Mouse (Mus musculus) adrenal gland (tissue): ENCODE measurements around the gene Gm21985.

Experiments used
- intact Hi-C: fragments of 180-260 bp; cut with DNase I; formaldehyde crosslinking; loops from one replicate; pipeline ENCODE4 v1.15.1; 2025

The Gm21985 gene

GRCm38 (mm10) chr2:112318227-112318626 lies 52.1 kb downstream of the Gm21985 start:
- intact Hi-C loops, result no loop called here

- intact Hi-C loops, result no loop called here
Measured at GRCm38 (mm10) chr2:112318905-112319304, 52.8 kb downstream of the Gm21985 start.

- intact Hi-C loops, result no loop called here
Measured at GRCm38 (mm10) chr2:112328069-112328777, 62.1 kb downstream of the Gm21985 start.

- intact Hi-C loops, result loop anchor here (10.0 kb wide), 1 partner anchor 67 kb away; the partner anchor contains the start of genes Gm21985, Nop10 and Slc12a6
Measured at GRCm38 (mm10) chr2:112332051-112332898, 66.2 kb downstream of the Gm21985 start.

- intact Hi-C loops, result loop anchor here (10.0 kb wide), 1 partner anchor 72 kb away; the partner anchor contains the start of genes Gm21985, Nop10 and Slc12a6
Measured at GRCm38 (mm10) chr2:112337211-112337610, 71.1 kb downstream of the Gm21985 start.

- intact Hi-C loops, result loop anchor here (10.0 kb wide), 2 partner anchors 75 to 145 kb away; partner anchors contain the start of genes Gm21985, Nop10 and Slc12a6
Measured at GRCm38 (mm10) chr2:112339736-112340135, 73.6 kb downstream of the Gm21985 start.

GRCm38 (mm10) chr2:112341117-112341516 lies 75.0 kb downstream of the Gm21985 start:
- intact Hi-C loops, result loop anchor here (10.0 kb wide), 1 partner anchor 146 kb away; no protein-coding TSS in a partner anchor

- intact Hi-C loops, result loop anchor here (10.0 kb wide), 1 partner anchor 153 kb away; no protein-coding TSS in a partner anchor
Measured at GRCm38 (mm10) chr2:112348246-112348645, 82.1 kb downstream of the Gm21985 start.

- intact Hi-C loops, result no loop called here
Measured at GRCm38 (mm10) chr2:112353685-112354455, 87.8 kb downstream of the Gm21985 start.

GRCm38 (mm10) chr2:112359611-112360010 lies 93.5 kb downstream of the Gm21985 start:
- intact Hi-C loops, result no loop called here

- intact Hi-C loops, result no loop called here
Measured at GRCm38 (mm10) chr2:112360012-112360780, 94.1 kb downstream of the Gm21985 start.

GRCm38 (mm10) chr2:112360781-112361169 lies 94.7 kb downstream of the Gm21985 start:
- intact Hi-C loops, result no loop called here

GRCm38 (mm10) chr2:112367222-112367621 lies 101.1 kb downstream of the Gm21985 start:
- intact Hi-C loops, result no loop called here

GRCm38 (mm10) chr2:112367726-112368673 lies 101.9 kb downstream of the Gm21985 start, which contains the start of gene Emc4:
Emc4 (minus strand) TSS chr2:112368027.
- intact Hi-C loops, result no loop called here

GRCm38 (mm10) chr2:112369941-112370340 lies 103.8 kb downstream of the Gm21985 start:
- intact Hi-C loops, result no loop called here

GRCm38 (mm10) chr2:112373141-112373540 lies 107.0 kb downstream of the Gm21985 start:
- intact Hi-C loops, result no loop called here

- intact Hi-C loops, result loop anchor here (5.0 kb wide), 1 partner anchor 83 kb away; no protein-coding TSS in a partner anchor
Measured at GRCm38 (mm10) chr2:112374610-112375009, 108.5 kb downstream of the Gm21985 start.

- intact Hi-C loops, result loop anchor here (2.0 to 5.0 kb wide), 2 partner anchors 78 to 102 kb away; partner anchors contain the start of gene Chrm5
Measured at GRCm38 (mm10) chr2:112378973-112379898, 113.1 kb downstream of the Gm21985 start, which contains the start of gene Katnbl1. Katnbl1 (plus strand) TSS chr2:112379211.
